8 mouse cellular contexts compared by ENCODE assay signal in genomic region chr13:60019291-60020174, GRCm38 (mm10).
DNase-seq lines count a peak whose midpoint lies in the region; ATAC-seq and TF ChIP-seq lines count a peak whose summit lies in the region.

No protein-coding gene starts in this region.

- H3K9ac ChIP-seq in forebrain, postnatal 0 days, result peak overlapping the region; percentile 14; the same call in 1 of the 2 replicates
- no peak overlapping the region for H3K9ac ChIP-seq in forebrain, embryonic 12.5 days

- H3K27ac ChIP-seq in forebrain, postnatal 0 days (ENCODE audit: low read depth, low read length), result no peak overlapping the region
- no peak overlapping the region; the same call in 1 of the 2 replicates for H3K27ac ChIP-seq in forebrain, embryonic 12.5 days
- H3K27ac ChIP-seq in cerebellum, adult 2 months (ENCODE audit: insufficient read depth, low read length), result no peak overlapping the region

- no peaks in the 10 kb centered on the region for H3K36me3 ChIP-seq in forebrain, postnatal 0 days (ENCODE audit: insufficient read depth)
- H3K36me3 ChIP-seq in forebrain, embryonic 12.5 days (replicated peaks), result no peaks in the 10 kb centered on the region

- TF ChIP-seq CTCF in forebrain, postnatal 0 days (IDR thresholded peaks at IDR 0.05; ENCODE audit: low read depth), result no peak
- TF ChIP-seq CTCF in cerebellum, adult 2 months (IDR thresholded peaks at IDR 0.05; ENCODE audit: borderline replicate concordance, insufficient read depth, low read depth, low read length), result no peak

- no peaks in the 10 kb centered on the region for H3K27me3 ChIP-seq in forebrain, postnatal 0 days (ENCODE audit: insufficient read depth, low read length)
- H3K27me3 ChIP-seq in forebrain, embryonic 12.5 days, result no peaks in the 10 kb centered on the region
- H3K27me3 ChIP-seq in cerebellum, adult 2 months (ENCODE audit: control insufficient read depth, insufficient read depth, low read length), result no peaks in the 10 kb centered on the region

- DNase-seq in forebrain, postnatal 0 days, result no peak
- peak; percentile 49 for DNase-seq in adrenal gland, postnatal 25 days
- DNase-seq in heart, adult 9 months (ENCODE audit: low spot score in 2 of 2), result peak; percentile 72 to 75
- DNase-seq in kidney, postnatal 4 days, result peak; percentile 43 to 66
- DNase-seq in cerebellum, postnatal 10 days, result no peak
- DNase-seq in spleen, postnatal 36 days (ENCODE audit: low spot score in 2 of 2), result no peak
- DNase-seq in cerebellum, adult 2 months, result no peak

- no peak overlapping the region for H3K4me2 ChIP-seq in forebrain, postnatal 0 days (ENCODE audit: low read depth)
- no peak overlapping the region for H3K4me2 ChIP-seq in forebrain, embryonic 12.5 days

- TF ChIP-seq POLR2A in cerebellum, adult 2 months (IDR thresholded peaks at IDR 0.05; ENCODE audit: borderline replicate concordance, insufficient read depth, low read length), result no peak

- no peak overlapping the region for H3K4me3 ChIP-seq in forebrain, postnatal 0 days (ENCODE audit: low read depth, low read length)
- H3K4me3 ChIP-seq in forebrain, embryonic 12.5 days (replicated peaks), result no peak overlapping the region
- H3K4me3 ChIP-seq in cerebellum, adult 2 months (replicated peaks; ENCODE audit: insufficient read depth, low read depth, low read length), result no peak overlapping the region

- no peaks in the 10 kb centered on the region for H3K4me1 ChIP-seq in forebrain, postnatal 0 days (ENCODE audit: insufficient read depth)
- H3K4me1 ChIP-seq in forebrain, embryonic 12.5 days, result peaks cover 15% of the 10 kb centered on the region
- H3K4me1 ChIP-seq in cerebellum, adult 2 months (ENCODE audit: control insufficient read depth, insufficient read depth, low read length), result no peaks in the 10 kb centered on the region

- 28% methylated on average over 13 of the region's 13 CpGs for WGBS in forebrain, postnatal 0 days
- WGBS in forebrain, embryonic 12.5 days, result 29% methylated on average over 13 of the region's 13 CpGs
- WGBS in cerebellum, adult 2 months, result 19% methylated on average over 13 of the region's 13 CpGs

- no peak for ATAC-seq in forebrain, postnatal 0 days
- ATAC-seq in forebrain, embryonic 12.5 days (ENCODE audit: low FRiP score), result no peak

- no peaks in the 10 kb centered on the region for H3K9me3 ChIP-seq in forebrain, postnatal 0 days (ENCODE audit: low read length)
- H3K9me3 ChIP-seq in forebrain, embryonic 12.5 days, result no peaks in the 10 kb centered on the region

Comparison
In these comparisons a context has a peak if more than half of its experiments do, and no peak if none do; other contexts are left out.
1. DNase-seq: peak in adrenal gland, postnatal 25 days (single experiment), heart, adult 9 months (2 of 2) and kidney, postnatal 4 days (2 of 2); none in forebrain, postnatal 0 days (single experiment), cerebellum, postnatal 10 days (0 of 2), spleen, postnatal 36 days (0 of 2) and cerebellum, adult 2 months (0 of 2).